Mouse (Mus musculus): ENCODE measurements around the gene Phpt1.

The Phpt1 gene

DNA sequence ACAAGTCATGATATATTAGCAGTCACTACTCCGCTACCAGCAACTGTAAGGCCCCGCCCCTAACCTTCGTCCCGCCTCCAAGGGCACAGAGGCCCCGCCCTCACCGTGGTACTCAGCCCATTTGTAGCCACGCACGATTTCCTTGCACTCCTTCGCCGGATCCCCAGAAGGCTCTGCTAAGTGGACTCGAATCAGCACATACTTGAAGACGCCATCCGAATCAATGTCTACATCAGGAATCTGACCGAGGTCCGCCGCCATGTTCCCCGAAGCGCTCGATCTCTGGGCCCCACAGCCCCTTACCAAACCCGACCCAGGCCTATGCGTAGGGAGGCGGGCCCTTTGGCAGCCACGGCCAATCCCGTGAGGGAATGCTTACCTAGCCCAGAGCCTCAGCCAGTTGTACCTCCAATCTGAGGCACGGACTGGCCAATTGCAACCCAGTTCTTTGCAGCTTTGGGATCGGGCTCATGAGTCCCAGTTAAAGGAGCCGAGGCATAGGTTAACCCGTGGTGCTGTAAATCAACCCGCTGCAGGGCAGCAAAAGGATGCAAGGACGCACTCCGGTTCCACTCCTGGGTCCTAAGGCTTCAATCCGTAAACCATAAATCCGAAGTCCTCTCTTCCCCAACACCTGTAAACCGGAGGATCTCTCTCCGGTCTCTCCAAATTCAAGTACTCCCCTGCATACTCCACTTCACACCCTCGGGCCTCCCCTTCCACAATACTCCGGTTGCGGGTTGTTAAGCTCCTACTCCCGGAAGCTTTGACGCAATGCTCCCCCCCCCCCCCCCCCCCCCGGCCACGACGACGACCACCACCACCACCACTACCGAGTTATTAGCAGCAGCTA is at the start of gene Phpt1, which contains the start of gene Mamdc4:
Gene Phpt1, minus strand, starts transcription at position 646 of the 853 bp plus-strand sequence.
Gene Mamdc4, minus strand, starts transcription at position 267 of the 853 bp plus-strand sequence.
- DNase-seq (ENCODE audit: low spot score), result peak; percentile 93

DNA sequence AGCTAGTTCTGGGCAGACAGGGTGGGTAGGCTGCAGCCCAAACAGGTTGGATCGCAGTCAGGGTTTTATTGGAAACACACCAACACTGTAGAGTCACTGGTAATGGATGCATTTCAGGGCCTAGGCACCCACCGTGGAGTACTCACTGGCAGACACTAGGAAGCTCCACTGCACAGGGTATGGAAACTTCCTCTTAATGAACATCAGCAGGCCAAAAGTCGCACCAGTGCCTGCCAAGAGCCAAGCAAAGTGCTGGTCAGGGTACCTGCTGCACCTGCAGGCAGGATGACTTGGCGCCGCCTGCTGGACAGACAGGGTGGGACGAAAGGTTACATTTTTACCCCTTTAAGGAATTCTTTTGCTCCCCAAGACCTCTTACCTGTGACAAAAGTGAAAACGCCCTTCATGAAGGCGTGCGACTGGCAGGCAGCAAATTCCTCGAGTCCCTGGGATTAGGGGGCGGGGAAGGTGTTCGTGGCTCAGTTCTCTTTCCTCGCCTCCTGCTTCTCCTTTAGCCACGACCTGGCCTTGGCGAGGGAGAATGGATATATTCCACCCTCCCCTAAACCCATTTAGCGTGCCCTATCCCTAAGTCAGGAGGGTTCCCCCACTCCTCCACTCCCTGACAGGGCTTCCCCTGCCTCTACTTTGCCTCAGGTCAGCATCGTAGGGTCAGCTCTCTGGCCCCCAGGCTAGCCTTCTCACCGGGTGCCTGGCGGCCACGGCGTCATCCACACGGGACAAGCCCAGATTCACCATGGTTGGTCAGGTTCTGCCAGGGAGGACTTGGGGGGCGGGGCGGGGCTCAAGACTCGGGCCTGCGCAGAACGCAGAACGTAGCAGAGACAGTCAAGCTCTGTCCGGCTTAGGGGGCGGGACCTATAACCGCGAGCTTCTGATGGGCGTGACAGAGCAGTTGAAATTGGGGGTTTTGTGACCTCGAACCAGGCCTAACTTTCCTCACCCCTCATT is 46.5 kb upstream of the Phpt1 start, which contains the start of gene Tmem141:
Gene Tmem141, minus strand, starts transcription at position 777 of the 972 bp plus-strand sequence.
- DNase-seq (ENCODE audit: low spot score), result peak; percentile 90

DNA sequence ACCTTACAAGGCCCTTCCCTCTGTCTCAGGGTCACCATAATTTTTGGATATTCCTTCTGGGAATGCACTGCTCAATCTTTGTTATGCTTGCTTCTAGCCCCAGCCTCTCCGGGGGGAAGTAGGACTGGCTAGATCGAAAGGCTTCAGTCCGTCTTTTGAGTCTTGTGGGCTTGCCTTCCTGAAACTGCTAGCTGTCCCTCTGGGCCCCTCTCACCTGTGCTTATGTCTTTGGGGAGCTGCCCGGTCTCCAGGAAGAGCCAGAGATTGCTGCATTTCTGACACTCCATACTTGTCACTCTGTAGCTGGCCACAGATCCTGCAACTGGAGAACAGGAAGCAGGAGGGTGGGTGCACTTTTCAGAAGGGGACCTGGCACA is 45.8 kb upstream of the Phpt1 start:
- DNase-seq (ENCODE audit: low spot score), result no peak

DNA sequence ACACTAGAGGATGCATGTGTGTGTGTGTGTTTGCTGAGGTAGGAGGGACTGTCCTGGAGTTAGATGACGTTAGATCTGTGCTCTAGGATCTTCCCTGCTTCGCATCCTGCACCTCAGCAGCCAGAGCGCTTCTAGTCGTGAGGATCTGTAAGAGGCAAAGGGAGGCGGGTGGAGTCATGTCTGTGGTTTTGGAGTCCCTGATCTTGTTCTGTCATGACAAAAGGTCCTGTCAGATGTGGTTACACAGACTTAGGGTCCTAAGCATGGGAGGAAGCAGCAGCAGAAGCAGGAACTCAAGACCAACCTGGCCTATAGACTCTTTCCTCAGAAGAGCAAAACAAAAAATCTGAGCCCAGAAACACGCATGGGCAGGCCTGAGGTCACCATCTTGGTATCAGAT is 45.4 kb upstream of the Phpt1 start:
- DNase-seq (ENCODE audit: low spot score), result no peak

DNA sequence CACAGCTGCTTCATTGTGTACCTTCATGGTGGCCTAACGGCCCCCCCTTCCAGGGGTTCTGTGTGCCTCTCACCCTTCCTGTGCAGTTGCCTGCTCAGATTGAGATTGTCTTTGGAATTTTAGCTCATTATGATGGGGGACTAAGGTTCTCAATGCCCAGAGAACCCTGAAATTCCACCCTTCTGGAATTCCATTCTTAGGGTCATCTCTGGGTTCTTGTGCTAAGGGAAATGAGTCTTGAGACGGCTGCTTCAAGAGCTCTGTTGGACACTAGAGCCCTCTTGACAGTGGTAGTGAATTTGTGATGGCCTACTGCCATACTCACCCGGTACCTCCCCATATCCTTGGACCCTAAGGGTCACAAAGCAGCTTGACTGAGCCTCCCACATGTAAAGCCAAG is 42.6 kb upstream of the Phpt1 start, which contains the start of gene Ccdc183:
Gene Ccdc183, minus strand, starts transcription at position 101 of the 400 bp plus-strand sequence.
- no peak for DNase-seq (ENCODE audit: low spot score)

DNA sequence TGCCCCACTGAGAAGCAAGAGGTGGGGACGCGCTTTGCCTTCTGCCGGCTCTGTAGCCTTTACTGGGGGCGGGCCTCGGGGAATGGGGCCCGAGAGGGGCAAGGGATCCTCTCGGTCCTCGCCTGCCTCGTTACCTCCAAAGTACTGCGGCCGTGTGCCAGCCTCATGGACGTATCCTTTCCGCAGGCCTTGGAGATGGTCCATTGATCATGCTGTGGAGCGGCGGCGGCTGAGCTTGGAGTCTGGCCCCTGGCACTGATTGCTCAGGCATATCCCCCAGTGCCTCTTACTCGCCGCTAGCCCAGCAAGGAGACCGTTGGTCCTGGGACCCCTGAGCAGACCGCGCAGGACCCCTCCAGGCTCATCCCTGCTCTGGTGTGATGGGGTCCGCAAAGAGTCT is 41.4 kb upstream of the Phpt1 start:
- no peak for DNase-seq (ENCODE audit: low spot score)

DNA sequence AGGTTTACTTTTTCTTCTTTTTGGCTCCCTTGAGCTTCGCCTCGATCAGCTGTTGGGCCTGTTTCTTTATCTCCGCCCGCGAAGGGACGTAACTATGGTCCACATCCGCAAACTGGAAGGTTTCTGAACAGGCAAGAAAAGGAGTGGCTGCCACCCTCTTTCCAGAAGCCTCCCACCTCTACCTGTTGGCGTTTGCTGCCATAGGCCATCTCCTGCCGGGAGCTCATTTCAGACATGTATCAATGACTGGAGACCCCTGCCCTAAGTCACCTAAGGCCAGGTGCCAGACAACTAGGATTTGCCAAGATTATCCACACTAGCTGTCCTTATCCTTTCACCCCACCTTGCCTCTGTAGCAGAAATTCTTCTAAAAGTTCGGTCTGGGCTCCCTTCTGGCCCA is 33.6 kb upstream of the Phpt1 start:
- DNase-seq (ENCODE audit: low spot score), result no peak

DNA sequence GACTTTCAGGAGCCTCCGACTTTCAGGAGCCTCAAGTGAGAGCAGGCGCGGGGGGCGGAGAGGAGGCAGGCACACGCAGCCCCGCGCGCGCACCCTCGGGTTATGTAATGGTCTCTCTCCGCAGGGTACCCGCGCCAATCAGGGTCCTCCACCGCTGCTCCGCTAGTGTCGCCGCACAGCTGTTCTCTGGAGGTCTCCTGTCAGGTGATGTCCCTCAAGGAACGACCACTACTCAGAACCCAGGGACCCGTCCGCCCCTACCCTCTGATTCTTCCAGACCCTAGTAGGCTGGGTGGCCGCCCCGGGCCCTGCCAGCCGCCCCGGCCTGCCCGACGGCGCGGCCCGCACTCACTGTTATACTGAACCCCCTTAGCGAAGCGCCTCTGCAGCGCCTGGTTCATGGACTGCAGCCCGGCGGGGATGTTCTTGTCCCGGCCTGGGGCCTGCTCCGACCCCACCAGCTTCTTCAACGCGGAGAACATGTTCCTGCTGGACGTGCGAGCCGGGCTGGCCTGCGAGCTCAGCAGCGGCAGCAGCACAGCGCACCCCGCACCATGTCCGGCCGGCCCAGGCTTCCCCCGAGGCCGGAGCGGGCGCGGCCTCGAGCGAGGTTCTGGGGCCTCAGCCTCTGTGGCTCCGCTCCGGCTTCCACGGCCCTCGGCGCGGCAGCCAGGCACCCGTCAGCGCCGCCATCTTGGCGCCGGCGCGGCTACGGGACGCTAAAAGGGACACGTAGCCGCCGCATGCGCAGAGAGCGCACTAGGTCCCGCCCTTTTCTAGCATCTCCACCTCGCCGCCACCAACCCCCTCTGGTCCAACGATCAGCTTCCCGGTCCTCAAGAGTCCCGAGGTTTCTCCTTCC is 33.0 kb upstream of the Phpt1 start, which contains the start of gene Rabl6:
Gene Rabl6, minus strand, starts transcription at position 761 of the 862 bp plus-strand sequence.
- DNase-seq (ENCODE audit: low spot score), result peak; percentile 89

DNA sequence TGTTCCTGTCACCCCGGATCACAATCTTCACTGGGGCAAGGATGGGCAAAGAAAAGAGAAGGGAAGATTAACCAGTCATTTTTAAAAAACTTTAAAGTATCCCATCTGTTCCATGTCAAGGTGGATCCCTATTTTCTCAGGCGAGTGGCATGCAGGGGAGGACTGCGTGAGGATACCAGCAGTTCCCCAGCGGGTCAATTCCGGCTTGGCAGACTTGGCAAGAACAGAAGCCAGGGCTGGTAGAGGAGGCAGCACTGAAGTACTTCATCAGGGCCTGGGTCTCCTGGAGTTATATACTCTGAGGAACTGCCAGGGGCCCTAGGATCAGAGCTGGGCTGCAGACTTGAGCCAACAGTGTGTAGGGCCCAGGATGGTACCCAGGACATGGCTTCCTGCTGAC is 27.5 kb upstream of the Phpt1 start:
- no peak for DNase-seq (ENCODE audit: low spot score)

DNA sequence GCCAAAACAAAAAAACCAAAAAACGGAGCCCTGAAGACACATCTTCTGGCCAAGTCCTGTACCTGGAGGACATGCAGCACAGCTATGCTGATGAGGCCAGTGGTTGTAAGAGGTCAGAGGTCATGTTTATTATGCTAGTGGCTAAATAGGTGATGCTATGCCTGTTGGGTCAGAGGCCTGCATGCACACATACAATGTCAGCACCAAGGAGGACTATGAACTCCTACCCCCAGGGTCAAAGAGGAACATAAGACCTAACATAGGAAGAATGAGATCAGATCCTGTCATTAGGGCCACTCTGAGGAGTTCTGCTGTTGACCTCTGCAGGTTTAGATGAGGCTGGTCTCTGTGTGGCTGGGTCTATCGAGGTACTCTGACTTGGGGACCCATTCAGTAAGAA is 25.0 kb upstream of the Phpt1 start:
- no peak for DNase-seq (ENCODE audit: low spot score)

DNA sequence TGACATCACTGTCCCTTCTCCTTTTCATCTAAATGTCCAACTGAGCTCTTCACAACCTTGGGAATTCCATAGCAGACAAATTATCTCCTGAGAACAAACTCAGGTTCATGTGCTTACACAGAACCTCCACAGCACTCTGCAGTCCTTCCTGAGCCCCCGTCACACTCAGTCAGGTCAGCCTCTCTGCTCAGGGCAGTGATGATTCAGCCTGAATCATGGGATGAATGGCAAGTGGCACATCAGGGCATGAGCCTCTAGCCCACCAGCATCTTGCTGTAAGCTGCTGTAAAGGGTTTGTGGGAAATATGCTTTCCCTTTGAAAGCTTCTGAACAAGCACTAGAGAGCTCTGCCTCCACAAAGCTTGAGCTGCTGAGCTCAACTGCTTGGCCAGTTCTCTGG is 23.7 kb upstream of the Phpt1 start:
- no peak for DNase-seq (ENCODE audit: low spot score)

DNA sequence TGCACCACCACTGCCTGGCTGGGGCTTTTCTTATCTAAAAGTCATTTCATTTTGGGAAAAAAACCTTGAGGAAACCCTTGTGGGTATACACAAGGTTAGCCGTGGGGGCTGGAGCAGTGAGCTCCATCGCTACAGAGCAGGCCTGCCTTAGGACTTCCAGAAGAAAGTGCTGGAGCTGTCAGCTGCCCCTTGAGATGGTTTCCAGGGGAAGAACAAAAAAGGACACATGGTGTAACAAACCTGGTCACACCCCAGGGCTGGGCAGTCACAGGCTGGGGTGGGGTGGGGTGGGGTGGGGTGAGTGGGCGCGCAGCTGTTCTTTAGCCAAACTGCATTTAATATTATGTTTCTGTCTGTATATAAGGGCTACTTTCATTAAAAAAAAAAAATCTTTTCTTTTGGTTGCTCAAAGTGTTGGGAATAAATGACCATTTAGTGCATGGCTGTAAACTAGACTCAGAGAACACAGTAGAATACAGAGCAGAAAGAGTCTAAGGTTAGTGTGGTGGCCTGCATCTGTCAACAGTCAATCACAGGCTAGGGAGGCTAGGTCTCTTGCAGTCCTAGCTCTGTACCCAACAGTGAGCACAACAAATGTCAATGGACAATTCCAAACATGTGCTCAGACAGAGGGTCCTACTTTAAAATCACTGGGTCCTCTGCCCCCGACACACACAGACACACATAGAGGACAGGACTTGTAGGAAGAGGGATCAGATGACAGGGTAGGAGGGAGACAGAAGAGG is 21.9 kb upstream of the Phpt1 start:
- DNase-seq (ENCODE audit: low spot score), result no peak

DNA sequence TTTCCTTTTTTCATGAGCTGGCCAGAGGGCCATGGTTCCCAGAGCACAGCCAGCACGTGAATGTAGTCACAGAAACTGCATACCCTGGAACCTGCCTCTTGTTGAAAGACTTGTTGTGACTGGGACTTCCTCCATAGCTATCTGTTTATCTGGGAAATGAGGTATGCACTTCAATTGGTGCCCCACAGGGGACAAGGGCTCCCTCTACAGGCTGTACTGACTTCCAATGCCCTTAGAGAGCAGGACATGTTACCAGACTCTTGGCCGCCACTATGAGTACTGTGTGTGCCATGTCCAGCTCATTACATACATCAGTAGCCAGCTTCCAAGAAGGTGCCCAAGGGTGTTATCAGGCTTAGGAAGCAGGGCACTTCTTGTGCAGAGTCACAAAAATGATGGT is 16.8 kb upstream of the Phpt1 start:
- no peak for DNase-seq (ENCODE audit: low spot score)

DNA sequence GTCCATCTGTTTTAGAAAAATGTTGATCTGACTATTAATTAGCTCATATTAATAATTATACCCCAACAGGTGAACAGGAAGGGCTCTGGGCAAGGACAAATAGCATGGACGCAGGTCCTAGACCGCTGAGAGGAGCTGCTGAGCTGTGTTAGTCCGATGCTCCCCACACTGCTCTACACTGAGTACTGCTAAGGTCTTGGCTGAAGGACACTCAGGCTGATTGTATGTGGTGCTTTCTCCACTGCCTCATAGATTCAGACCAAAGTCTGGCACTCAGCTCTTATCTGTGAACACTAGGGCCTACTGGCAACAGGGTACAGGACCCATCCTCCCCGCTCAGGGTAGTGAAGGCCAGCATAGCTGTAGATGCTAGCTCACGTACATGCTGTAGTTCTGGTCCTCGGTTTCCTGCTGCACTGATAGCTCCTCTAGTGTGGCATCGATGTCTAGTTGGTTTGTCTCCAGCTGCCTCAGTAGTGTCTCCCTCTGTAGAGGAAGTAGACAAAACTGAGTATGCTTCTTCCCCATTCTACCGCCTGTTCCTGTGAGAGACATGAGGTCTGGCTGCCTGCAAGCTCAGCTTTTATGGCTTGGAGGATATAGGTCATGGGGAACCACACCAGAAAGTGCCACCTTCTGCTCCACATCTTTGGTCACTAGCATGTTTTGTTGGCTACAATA is 13.3 kb upstream of the Phpt1 start:
- DNase-seq (ENCODE audit: low spot score), result no peak

DNA sequence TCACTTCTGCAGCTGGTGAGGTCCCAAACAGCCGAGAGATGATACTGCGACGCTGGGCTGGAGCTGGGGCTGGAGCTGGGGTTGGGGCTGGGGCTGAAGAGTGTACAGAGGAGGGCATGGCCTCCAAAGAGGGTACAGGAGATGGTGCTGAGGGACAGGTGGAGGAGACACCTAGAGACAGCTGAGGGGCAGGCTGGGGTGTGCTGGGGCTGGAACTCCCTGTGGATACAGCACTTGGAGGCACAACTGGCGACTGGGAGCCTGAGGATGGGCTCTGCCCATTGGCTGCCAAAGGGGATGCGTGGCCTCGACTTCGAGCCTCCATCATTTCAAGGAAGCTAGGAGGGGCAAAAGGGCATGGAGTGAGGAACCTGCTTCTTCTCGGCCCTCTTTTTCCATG is 12.3 kb upstream of the Phpt1 start:
- no peak for DNase-seq (ENCODE audit: low spot score)

DNA sequence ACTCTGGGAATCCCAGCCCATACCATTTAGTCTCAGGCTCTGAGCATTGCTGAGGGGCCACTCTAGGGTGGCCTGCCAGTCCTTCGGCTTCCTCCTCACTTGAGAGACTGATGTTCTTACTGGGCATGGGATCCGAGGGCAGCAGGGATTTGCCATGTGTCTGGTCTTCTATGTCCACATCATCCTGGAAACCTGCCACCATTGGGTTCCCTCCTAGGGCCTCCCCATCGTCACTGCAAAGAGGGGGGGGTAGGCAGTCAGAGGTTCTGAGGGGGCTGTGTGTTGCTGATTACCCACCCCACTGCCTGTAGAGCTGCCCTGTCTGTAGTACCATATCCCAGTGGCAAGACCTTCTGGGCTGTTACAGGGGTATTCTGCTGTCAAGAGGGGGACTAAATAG is 10.6 kb upstream of the Phpt1 start:
- DNase-seq (ENCODE audit: low spot score), result no peak

DNA sequence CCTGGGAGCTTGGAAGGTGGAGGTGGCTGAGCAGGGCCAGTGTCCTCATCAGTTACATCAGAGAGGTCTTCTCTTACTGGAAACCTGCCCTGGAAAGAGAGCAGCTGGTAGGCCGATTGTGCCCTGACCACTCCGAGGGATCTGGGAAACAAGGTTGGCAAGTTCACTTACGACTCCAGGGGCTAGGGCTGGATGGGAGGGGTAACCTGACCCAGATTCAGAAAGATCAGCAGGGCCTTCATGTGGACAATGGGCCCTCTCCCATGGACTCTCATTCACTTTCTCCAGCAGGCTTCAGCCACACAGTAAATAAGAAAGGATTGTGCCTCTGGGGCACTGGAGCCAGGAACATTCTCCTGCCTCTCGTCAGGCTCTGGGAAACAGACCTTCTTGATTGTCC is 9.8 kb upstream of the Phpt1 start:
- no peak for DNase-seq (ENCODE audit: low spot score)

DNA sequence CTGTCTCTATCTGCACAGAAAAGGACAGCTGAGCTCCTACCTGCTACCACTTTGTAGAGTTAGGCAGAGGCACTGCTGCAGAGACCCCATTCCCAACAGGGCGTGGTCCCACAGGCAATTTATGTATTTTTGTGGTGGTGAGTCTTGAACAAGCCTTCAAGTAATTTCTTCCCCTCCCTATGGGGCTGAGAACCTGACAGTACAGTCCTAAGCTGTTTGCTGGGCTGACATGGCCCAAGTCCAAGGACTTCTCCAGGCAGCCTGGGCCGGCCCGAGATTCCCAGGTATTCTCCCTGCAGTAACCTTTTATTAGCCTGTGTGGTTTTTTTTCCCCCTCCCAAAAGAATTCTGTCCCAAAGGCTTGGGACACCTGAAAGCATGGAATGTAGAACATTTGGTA is 9.1 kb upstream of the Phpt1 start:
- no peak for DNase-seq (ENCODE audit: low spot score)

DNA sequence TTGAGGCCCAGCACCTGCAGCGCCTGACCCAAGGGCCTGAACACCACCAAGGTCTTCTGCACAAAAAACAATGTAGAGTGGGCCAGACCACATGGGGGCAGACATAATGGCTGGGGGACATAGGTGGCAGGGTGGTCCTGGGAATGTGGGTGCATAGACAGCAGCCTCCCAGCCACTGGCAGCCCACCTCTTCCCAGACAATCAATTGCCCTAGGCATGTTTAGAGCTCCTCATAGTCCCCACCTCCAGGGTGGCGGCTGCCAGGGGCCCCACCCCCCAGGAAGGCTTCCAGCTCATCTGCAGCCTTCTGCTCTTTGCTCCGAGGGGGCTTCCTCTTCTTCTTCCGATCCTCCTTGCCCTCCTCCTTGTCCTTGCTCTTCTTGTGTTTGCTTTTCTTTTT is 8.5 kb upstream of the Phpt1 start:
- DNase-seq (ENCODE audit: low spot score), result no peak

DNA sequence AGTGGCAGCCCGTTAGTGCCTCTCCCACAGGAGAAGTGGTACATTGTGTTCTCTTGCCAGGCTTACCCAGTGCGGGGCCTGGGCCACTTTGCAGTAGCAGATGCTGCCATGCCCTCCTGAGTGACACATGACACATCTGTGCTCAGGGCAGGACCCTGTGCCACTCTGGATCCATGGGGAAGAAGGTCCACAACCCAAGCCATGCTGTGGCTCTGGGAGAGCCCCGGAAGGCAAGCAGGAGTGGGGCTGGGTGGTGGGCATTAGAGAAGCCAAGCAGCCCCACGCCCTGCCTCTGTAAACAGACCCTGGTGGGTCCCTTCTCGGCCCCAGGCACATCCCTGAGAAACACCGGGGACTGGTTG is 8.1 kb upstream of the Phpt1 start:
- DNase-seq (ENCODE audit: low spot score), result no peak
